Mouse (Mus musculus) G1E (cell line): ENCODE results near the gene Pdzrn4. TPM values are rescaled to one million over a fixed set of nuclear protein-coding genes. Genes with fewer than 3 reads are reported as not detected.

ENCODE experiments used
- ATAC-seq: 2 replicates; pipeline ENCODE4 v1.8.0; 2016; ENCODE audit warnings: mild to moderate bottlenecking; ENCODE audit not compliant: insufficient number of reproducible peaks, poor library complexity, low FRiP score, severe bottlenecking; ENCODE audit errors: extremely low read depth
- DNase-seq: peaks from one replicate; pipeline ENCODE4 v3.0.0; 2012; ENCODE audit warnings: low spot score
- H3K27me3 ChIP-seq: 2 replicates; pipeline ENCODE4 v1.6.1; 2012; ENCODE audit warnings: mild to moderate bottlenecking, low read length, inconsistent platforms; ENCODE audit not compliant: insufficient read depth
- H3K36me3 ChIP-seq: replicated peaks from 2 replicates; pipeline ENCODE3; 2012; ENCODE audit warnings: mild to moderate bottlenecking, inconsistent platforms
- H3K4me1 ChIP-seq: 2 replicates; pipeline ENCODE4 v1.6.1; 2012; ENCODE audit warnings: low read depth, low read length, inconsistent platforms, mixed read lengths; ENCODE audit not compliant: insufficient read depth
- H3K4me3 ChIP-seq: 2 replicates; pipeline ENCODE4 v1.5.1; 2012; ENCODE audit warnings: low read depth, mild to moderate bottlenecking, inconsistent platforms, low read length, moderate library complexity, mixed read lengths
- H3K9me3 ChIP-seq: replicated peaks from 2 replicates; pipeline ENCODE4 v1.6.1; 2012; ENCODE audit warnings: inconsistent platforms
- CTCF ChIP-seq: IDR thresholded peaks from 2 replicates; pipeline ENCODE4 v1.5.1; 2012; ENCODE audit warnings: low read depth, low read length, inconsistent platforms, mixed read lengths
- GATA1 ChIP-seq: IDR thresholded peaks from 2 replicates; pipeline ENCODE4 v1.6.1; 2012; ENCODE audit warnings: borderline replicate concordance, low read length, inconsistent platforms, mixed read lengths
- GATA2 ChIP-seq: IDR thresholded peaks from 2 replicates; pipeline ENCODE4 v1.6.1; 2012; ENCODE audit warnings: low read depth, low read length, inconsistent platforms, borderline replicate concordance
- POLR2AphosphoS5 ChIP-seq: IDR thresholded peaks from 2 replicates; pipeline ENCODE4 v1.6.1; 2012; ENCODE audit warnings: low read depth, low read length, inconsistent platforms; ENCODE audit not compliant: insufficient replicate concordance
- TAL1 ChIP-seq: conservative IDR thresholded peaks from 2 replicates; pipeline ENCODE4 v1.6.1; 2012; ENCODE audit warnings: low read depth, low read length, inconsistent platforms, mixed read lengths
- polyA plus RNA-seq: library from polyadenylated mRNA; stranded (reverse); fragments of >175 nt; gene quantifications from 2 replicates; pipeline ENCODE4 v1.2.3, GENCODE M21; 2012
- total RNA-seq, 2 experiments: library from RNA; stranded (forward) in 1 of 2; stranded (reverse) in 1 of 2; fragments of 200-1000 nt in 1 of 2; fragments of >200 nt in 1 of 2; fragmentation: Nextera tagmentation in 1 of 2; gene quantifications; 2 replicates each; pipeline ENCODE4 v1.2.3; 2014 to 2017

Pdzrn4 gene
- total and polyA plus RNA-seq, 3 experiments, result 0.05 TPM; not detected in 2

GRCm38 (mm10) chr15:92547294-92547911 lies 150.7 kb downstream of the Pdzrn4 start:
- no peaks in the 10 kb centered on the region for H3K4me1 ChIP-seq
- H3K27me3 ChIP-seq, result no peaks in the 10 kb centered on the region
- no peaks in the 10 kb centered on the region for H3K36me3 ChIP-seq
- DNase-seq (no peak), ATAC-seq (no peak)
- peaks cover 17% of the 10 kb centered on the region for H3K9me3 ChIP-seq
- TF ChIP-seq TAL1 (no peak), CTCF (no peak), POLR2AphosphoS5 (no peak), GATA2 (no peak), GATA1 (no peak)
- no peak overlapping the region for H3K4me3 ChIP-seq

DNA sequence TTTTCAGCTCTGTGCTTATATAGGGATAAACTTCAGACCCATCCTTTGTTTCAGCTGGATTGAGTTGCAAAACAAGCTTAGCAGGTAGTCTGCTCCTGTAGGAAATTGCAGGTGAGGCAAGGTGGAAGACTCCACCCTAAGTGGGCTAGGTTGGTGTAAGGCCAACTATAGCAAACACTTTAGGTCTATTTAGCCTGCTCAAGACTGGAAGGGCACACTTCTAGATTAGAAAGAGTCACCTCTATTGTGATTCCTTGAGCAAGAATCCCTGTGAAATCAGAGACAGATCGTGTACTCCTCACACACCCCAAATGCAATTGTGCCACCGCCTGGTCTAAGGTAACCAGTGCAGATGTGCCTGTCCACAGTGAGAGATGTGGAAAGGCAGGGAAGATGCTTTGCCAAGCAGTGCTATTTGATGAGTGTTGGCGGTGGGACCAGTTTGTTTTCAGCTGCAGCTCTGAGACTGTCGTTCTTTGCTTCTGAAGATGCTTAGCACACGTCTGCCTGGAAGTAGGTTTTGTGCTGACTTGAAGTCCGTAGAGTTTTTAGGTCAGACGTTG lies 158.4 kb downstream of the Pdzrn4 start:
- Histone ChIP-seq H3K9me3 (peaks cover 26% of the 10 kb centered on the region), H3K4me1 (no peaks in the 10 kb centered on the region), H3K4me3 (no peak overlapping the region), H3K27me3 (no peaks in the 10 kb centered on the region), H3K36me3 (no peaks in the 10 kb centered on the region)
- DNase-seq (no peak), ATAC-seq (no peak)
- TF ChIP-seq POLR2AphosphoS5, result no peak
- no peak for TF ChIP-seq CTCF
- TF ChIP-seq GATA1, result no peak
- no peak for TF ChIP-seq GATA2
- TF ChIP-seq TAL1, result no peak

DNA sequence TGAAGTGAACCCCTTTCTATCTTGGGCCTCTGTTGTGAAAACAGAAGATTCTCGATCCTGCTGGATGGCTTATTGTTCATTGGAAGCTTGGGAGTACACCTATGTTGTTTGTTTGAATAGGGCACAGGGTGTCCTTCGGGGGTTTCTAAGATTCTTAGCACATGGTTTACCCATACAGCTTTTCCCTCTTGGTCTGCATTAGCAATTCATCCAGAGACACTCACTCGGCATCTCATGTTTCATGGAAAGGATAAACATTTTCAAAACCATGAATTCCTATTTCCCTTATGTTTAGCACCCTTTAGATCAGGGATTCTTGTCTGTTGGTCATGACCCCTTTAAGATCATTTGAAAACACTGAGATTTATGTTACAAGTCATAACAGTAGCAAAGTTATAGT lies 159.0 kb downstream of the Pdzrn4 start:
- Histone ChIP-seq H3K4me3 (no peak overlapping the region), H3K36me3 (no peaks in the 10 kb centered on the region), H3K9me3 (peaks cover 26% of the 10 kb centered on the region), H3K4me1 (no peaks in the 10 kb centered on the region), H3K27me3 (no peaks in the 10 kb centered on the region)
- no peak for ATAC-seq
- no peak for TF ChIP-seq TAL1
- TF ChIP-seq POLR2AphosphoS5, result no peak
- TF ChIP-seq GATA1, result no peak
- no peak for TF ChIP-seq GATA2
- no peak for TF ChIP-seq CTCF
- DNase-seq, result no peak

- DNase-seq (no peak), ATAC-seq (no peak)
- Histone ChIP-seq H3K9me3 (peaks cover 21% of the 10 kb centered on the region), H3K36me3 (no peaks in the 10 kb centered on the region), H3K27me3 (no peaks in the 10 kb centered on the region), H3K4me1 (no peaks in the 10 kb centered on the region), H3K4me3 (no peak overlapping the region)
- TF ChIP-seq TAL1, result no peak
- TF ChIP-seq POLR2AphosphoS5, result no peak
- TF ChIP-seq GATA1, result no peak
- TF ChIP-seq CTCF, result no peak
- TF ChIP-seq GATA2, result no peak
Observed at GRCm38 (mm10) chr15:92558592-92558991, 161.9 kb downstream of the Pdzrn4 start.

DNA sequence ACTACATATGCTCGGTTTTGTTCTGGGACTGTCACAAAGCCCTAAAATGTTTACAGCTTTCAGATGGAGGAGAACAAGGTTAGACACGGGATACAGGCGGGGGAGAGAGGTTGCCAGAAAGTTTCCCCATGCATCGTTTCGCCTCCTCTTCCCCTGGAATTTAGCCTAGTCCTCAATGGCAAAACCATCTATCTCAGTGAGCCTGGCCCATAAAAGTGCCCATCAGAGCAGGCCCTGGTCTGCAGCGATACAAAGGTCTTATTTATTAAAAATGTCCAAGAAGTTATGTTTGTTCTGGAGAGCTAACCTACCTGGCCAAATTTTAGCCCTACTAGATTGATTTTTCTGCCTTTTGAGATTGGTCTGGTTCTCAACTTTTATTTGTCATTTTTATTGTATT lies 165.5 kb downstream of the Pdzrn4 start:
- ATAC-seq (no peak), DNase-seq (no peak)
- Histone ChIP-seq H3K4me1 (no peaks in the 10 kb centered on the region), H3K4me3 (no peak overlapping the region), H3K27me3 (no peaks in the 10 kb centered on the region), H3K9me3 (peaks cover 18% of the 10 kb centered on the region), H3K36me3 (no peaks in the 10 kb centered on the region)
- TF ChIP-seq CTCF, result no peak
- TF ChIP-seq GATA2, result no peak
- TF ChIP-seq POLR2AphosphoS5, result no peak
- no peak for TF ChIP-seq TAL1
- no peak for TF ChIP-seq GATA1

GRCm38 (mm10) chr15:92563576-92563975 lies 166.9 kb downstream of the Pdzrn4 start:
- no peak for TF ChIP-seq POLR2AphosphoS5
- no peak for TF ChIP-seq GATA1
- no peak for TF ChIP-seq CTCF
- TF ChIP-seq TAL1, result no peak
- TF ChIP-seq GATA2, result no peak
- Histone ChIP-seq H3K27me3 (no peaks in the 10 kb centered on the region), H3K9me3 (peaks cover 19% of the 10 kb centered on the region), H3K36me3 (no peaks in the 10 kb centered on the region), H3K4me3 (no peak overlapping the region), H3K4me1 (no peaks in the 10 kb centered on the region)
- DNase-seq (no peak), ATAC-seq (no peak)
